In genomic region chr5:139397959-139398753, GRCm38 (mm10) we compare ENCODE assay signal across 8 mouse cellular contexts. TPM values are rescaled to one million over a fixed set of nuclear protein-coding genes. Genes with fewer than 3 reads are reported as not detected.
A peak's percentile ranks its signal among the peaks of the same experiment; 100 is the strongest.
DNase-seq lines count a peak whose midpoint lies in the region; ATAC-seq and TF ChIP-seq lines count a peak whose summit lies in the region.

No protein-coding gene starts in this region.

- TF ChIP-seq EP300 in heart, adult 2 months (IDR thresholded peaks at IDR 0.05; ENCODE audit: insufficient read depth, low read depth, low read length) = peak; percentile 99

- no peaks in the 10 kb centered on the region; the same call in 1 of the 2 replicates for H3K79me2 ChIP-seq in heart, adult 2 months (replicated peaks; ENCODE audit: control insufficient read depth, insufficient read depth, low read length)

- no peaks in the 10 kb centered on the region for H3K9me3 ChIP-seq in hindbrain, embryonic 10.5 days
- no peaks in the 10 kb centered on the region for H3K9me3 ChIP-seq in hindbrain, embryonic 12.5 days (replicated peaks)
- H3K9me3 ChIP-seq in embryonic facial prominence, embryonic 10.5 days = no peaks in the 10 kb centered on the region
- H3K9me3 ChIP-seq in limb, embryonic 13.5 days = no peaks in the 10 kb centered on the region
- no peaks in the 10 kb centered on the region for H3K9me3 ChIP-seq in midbrain, embryonic 16.5 days (replicated peaks; ENCODE audit: control insufficient read depth, low read length, poor library complexity, severe bottlenecking)

- DNase-seq in hindbrain, embryonic 10.5 days (ENCODE audit: low spot score) = peak; percentile 81
- DNase-seq in embryonic facial prominence, embryonic 10.5 days (ENCODE audit: low spot score) = peak; percentile 85
- DNase-seq in heart, adult 2 months = peak; percentile 94
- peak; percentile 98 for DNase-seq in kidney, adult 9 months
- DNase-seq in spleen, adult 2 months (ENCODE audit: low read depth in 1 of 2, low spot score in 2 of 2) = peak; percentile 82 to 84

- no peak overlapping the region for H3K27ac ChIP-seq in hindbrain, embryonic 10.5 days
- H3K27ac ChIP-seq in hindbrain, embryonic 12.5 days = no peak overlapping the region
- H3K27ac ChIP-seq in embryonic facial prominence, embryonic 10.5 days (replicated peaks) = no peak overlapping the region
- H3K27ac ChIP-seq in heart, adult 2 months = peak overlapping the region; percentile 40
- H3K27ac ChIP-seq in limb, embryonic 13.5 days = no peak overlapping the region
- H3K27ac ChIP-seq in midbrain, embryonic 16.5 days (ENCODE audit: low read length) = no peak overlapping the region
- H3K27ac ChIP-seq in spleen, adult 2 months (ENCODE audit: insufficient read depth, low read length) = 0 out of 2 replicates have a peak overlapping the region, but pooled peaks have one; percentile 0

- TF ChIP-seq POLR2A in heart, adult 2 months (IDR thresholded peaks at IDR 0.05; ENCODE audit: insufficient read depth, low read depth, low read length) = 0 out of 2 replicates have a peak, but pooled peaks have one; percentile 38
- no peak for TF ChIP-seq POLR2A in spleen, adult 2 months (IDR thresholded peaks at IDR 0.05; ENCODE audit: low read depth, low read length)

- intact Hi-C loops in heart, adult 2 months (cut with DNase I) = loop anchor here (1.0 kb wide), 1 partner anchor 34 kb away; no protein-coding TSS in a partner anchor

- peaks cover 16% of the 10 kb centered on the region; the same call in 1 of the 2 replicates for H3K4me1 ChIP-seq in hindbrain, embryonic 10.5 days (replicated peaks)
- 0 out of 2 replicates have a peak, but pooled peaks cover 3% of the 10 kb centered on the region for H3K4me1 ChIP-seq in hindbrain, embryonic 12.5 days
- peaks cover 11% of the 10 kb centered on the region for H3K4me1 ChIP-seq in embryonic facial prominence, embryonic 10.5 days
- H3K4me1 ChIP-seq in heart, adult 2 months (ENCODE audit: control insufficient read depth, insufficient read depth, low read length) = peaks cover 17% of the 10 kb centered on the region
- H3K4me1 ChIP-seq in limb, embryonic 13.5 days = peaks cover 19% of the 10 kb centered on the region
- H3K4me1 ChIP-seq in midbrain, embryonic 16.5 days (ENCODE audit: control insufficient read depth, insufficient read depth, low read length) = peaks cover 3% of the 10 kb centered on the region; the same call in 1 of the 2 replicates
- peaks cover 11% of the 10 kb centered on the region; the same call in 1 of the 2 replicates for H3K4me1 ChIP-seq in spleen, adult 2 months (ENCODE audit: control insufficient read depth, insufficient read depth, insufficient read length)

- no peaks in the 10 kb centered on the region for H3K36me3 ChIP-seq in hindbrain, embryonic 10.5 days
- no peaks in the 10 kb centered on the region for H3K36me3 ChIP-seq in hindbrain, embryonic 12.5 days
- 0 out of 2 replicates have a peak, but pooled peaks cover 3% of the 10 kb centered on the region for H3K36me3 ChIP-seq in embryonic facial prominence, embryonic 10.5 days (replicated peaks)
- no peaks in the 10 kb centered on the region for H3K36me3 ChIP-seq in heart, adult 2 months (ENCODE audit: control insufficient read depth, insufficient read depth, low read length)
- no peaks in the 10 kb centered on the region for H3K36me3 ChIP-seq in limb, embryonic 13.5 days
- H3K36me3 ChIP-seq in midbrain, embryonic 16.5 days (ENCODE audit: control insufficient read depth, insufficient read depth, low read length) = no peaks in the 10 kb centered on the region
- H3K36me3 ChIP-seq in spleen, adult 2 months (ENCODE audit: control insufficient read depth, insufficient read depth, low read length) = peaks cover 12% of the 10 kb centered on the region

- no peaks in the 10 kb centered on the region for H3K27me3 ChIP-seq in hindbrain, embryonic 10.5 days (ENCODE audit: insufficient read depth, poor library complexity, severe bottlenecking)
- no peaks in the 10 kb centered on the region for H3K27me3 ChIP-seq in hindbrain, embryonic 12.5 days
- no peaks in the 10 kb centered on the region for H3K27me3 ChIP-seq in embryonic facial prominence, embryonic 10.5 days (replicated peaks; ENCODE audit: low read depth, poor library complexity, severe bottlenecking)
- H3K27me3 ChIP-seq in heart, adult 2 months (ENCODE audit: control insufficient read depth, insufficient read depth, low read length) = no peaks in the 10 kb centered on the region
- H3K27me3 ChIP-seq in limb, embryonic 13.5 days = no peaks in the 10 kb centered on the region
- no peaks in the 10 kb centered on the region for H3K27me3 ChIP-seq in midbrain, embryonic 16.5 days (ENCODE audit: control insufficient read depth, insufficient read depth, low read depth, low read length)
- no peaks in the 10 kb centered on the region for H3K27me3 ChIP-seq in spleen, adult 2 months (ENCODE audit: control insufficient read depth, insufficient read depth, low read length)

- TF ChIP-seq CTCF in heart, adult 2 months (IDR thresholded peaks at IDR 0.05) = peak; percentile 96
- TF ChIP-seq CTCF in spleen, adult 2 months (IDR thresholded peaks at IDR 0.05; ENCODE audit: extremely low read depth, insufficient read depth, insufficient read length, insufficient replicate concordance) = peak; percentile 63; the same call in 1 of the 2 replicates

- H3K4me3 ChIP-seq in hindbrain, embryonic 10.5 days = no peak overlapping the region
- H3K4me3 ChIP-seq in hindbrain, embryonic 12.5 days = no peak overlapping the region
- no peak overlapping the region for H3K4me3 ChIP-seq in embryonic facial prominence, embryonic 10.5 days
- H3K4me3 ChIP-seq in heart, adult 2 months = no peak overlapping the region
- H3K4me3 ChIP-seq in limb, embryonic 13.5 days = no peak overlapping the region
- H3K4me3 ChIP-seq in midbrain, embryonic 16.5 days (ENCODE audit: low read depth, low read length) = no peak overlapping the region
- H3K4me3 ChIP-seq in spleen, adult 2 months (ENCODE audit: extremely low read depth, insufficient read depth, insufficient read length) = no peak overlapping the region

- 43% methylated on average over 5 of the region's 5 CpGs for WGBS in hindbrain, embryonic 10.5 days
- WGBS in hindbrain, embryonic 12.5 days = 43% methylated on average over 5 of the region's 5 CpGs
- 44% methylated on average over 5 of the region's 5 CpGs for WGBS in embryonic facial prominence, embryonic 10.5 days
- 8% methylated on average over 5 of the region's 5 CpGs for WGBS in heart, adult 2 months
- 37% methylated on average over 5 of the region's 5 CpGs for WGBS in limb, embryonic 13.5 days
- 44% methylated on average over 5 of the region's 5 CpGs for WGBS in midbrain, embryonic 16.5 days
- 31% methylated on average over 5 of the region's 5 CpGs for WGBS in spleen, adult 2 months

- no peak overlapping the region for H3K4me2 ChIP-seq in hindbrain, embryonic 12.5 days (replicated peaks)
- H3K4me2 ChIP-seq in limb, embryonic 13.5 days (replicated peaks) = no peak overlapping the region
- no peak overlapping the region for H3K4me2 ChIP-seq in midbrain, embryonic 16.5 days (ENCODE audit: low read length)

- H3K9ac ChIP-seq in hindbrain, embryonic 12.5 days = no peak overlapping the region
- H3K9ac ChIP-seq in heart, adult 2 months (ENCODE audit: low read depth, low read length) = peak overlapping the region; percentile 23; the same call in 1 of the 2 replicates
- H3K9ac ChIP-seq in limb, embryonic 13.5 days = no peak overlapping the region
- H3K9ac ChIP-seq in midbrain, embryonic 16.5 days (ENCODE audit: low read depth, low read length) = no peak overlapping the region

- ATAC-seq in hindbrain, embryonic 12.5 days (ENCODE audit: low FRiP score) = no peak
- peak; percentile 68 for ATAC-seq in limb, embryonic 13.5 days (ENCODE audit: low FRiP score, low read depth)
- ATAC-seq in midbrain, embryonic 16.5 days = peak; percentile 76

RNA-seq across cellular contexts. Expression of gene C130050O18Rik, which starts 6.9 kb away (rescaled TPM):
- 0.43 TPM in 1 of 2 replicates, not detected in the other for polyA plus RNA-seq in hindbrain, embryonic 10.5 days (2016; fragmentation: Nextera tagmentation; extraction: Ambion mirVana)
- 0.45 and 0.90 TPM in 2 replicates for polyA plus RNA-seq in hindbrain, embryonic 12.5 days (2016; fragmentation: Nextera tagmentation; extraction: Ambion mirVana)
- 0.16 and 0.26 TPM in 2 replicates for polyA plus RNA-seq in embryonic facial prominence, embryonic 10.5 days (2016; fragmentation: Nextera tagmentation; extraction: Ambion mirVana)
- total RNA-seq in heart, adult 2 months (2021) = 1 to 10 TPM in 1 of 2 experiments, under 1 TPM in 1; 0.68 to 1.1 TPM
- 0.98 and 1.1 TPM in 2 replicates for polyA plus RNA-seq in heart, adult 2 months (2012; rRNA removed)
- polyA plus RNA-seq in limb, embryonic 13.5 days (2015; fragmentation: Nextera tagmentation; extraction: Ambion mirVana) = 3.5 and 3.9 TPM in 2 replicates
- 0.14 and 0.39 TPM in 2 replicates for polyA plus RNA-seq in midbrain, embryonic 16.5 days (2015; fragmentation: Nextera tagmentation; extraction: Ambion mirVana)
- 8.1 and 11.9 TPM in 2 replicates for polyA plus RNA-seq in spleen, adult 2 months (2012; rRNA removed)

RNA-seq across cellular contexts. Expression of gene Gpr146, which starts 20.7 kb away (rescaled TPM):
- 2.0 and 2.8 TPM in 2 replicates for polyA plus RNA-seq in hindbrain, embryonic 10.5 days (2016; fragmentation: Nextera tagmentation; extraction: Ambion mirVana)
- polyA plus RNA-seq in hindbrain, embryonic 12.5 days (2016; fragmentation: Nextera tagmentation; extraction: Ambion mirVana) = 1.8 and 2.4 TPM in 2 replicates
- polyA plus RNA-seq in embryonic facial prominence, embryonic 10.5 days (2016; fragmentation: Nextera tagmentation; extraction: Ambion mirVana) = 1.7 and 2.5 TPM in 2 replicates
- 10 to 100 TPM; 42.9 to 56.6 TPM for total RNA-seq in heart, adult 2 months (2021)
- polyA plus RNA-seq in heart, adult 2 months (2012; rRNA removed) = 62.4 and 77.0 TPM in 2 replicates
- polyA plus RNA-seq in limb, embryonic 13.5 days (2015; fragmentation: Nextera tagmentation; extraction: Ambion mirVana) = 1.4 and 1.9 TPM in 2 replicates
- polyA plus RNA-seq in midbrain, embryonic 16.5 days (2015; fragmentation: Nextera tagmentation; extraction: Ambion mirVana) = 2.5 and 2.9 TPM in 2 replicates
- 32.2 and 36.3 TPM in 2 replicates for polyA plus RNA-seq in spleen, adult 2 months (2012; rRNA removed)

RNA-seq across cellular contexts. Expression of gene Gper1, which starts 24.8 kb away (rescaled TPM):
- polyA plus RNA-seq in hindbrain, embryonic 10.5 days (2016; fragmentation: Nextera tagmentation; extraction: Ambion mirVana) = 0.40 and 0.76 TPM in 2 replicates
- 5.0 TPM in 2 replicates for polyA plus RNA-seq in hindbrain, embryonic 12.5 days (2016; fragmentation: Nextera tagmentation; extraction: Ambion mirVana)
- polyA plus RNA-seq in embryonic facial prominence, embryonic 10.5 days (2016; fragmentation: Nextera tagmentation; extraction: Ambion mirVana) = 0.33 and 0.46 TPM in 2 replicates
- 1 to 10 TPM; 1.4 to 1.5 TPM for total RNA-seq in heart, adult 2 months (2021)
- polyA plus RNA-seq in heart, adult 2 months (2012; rRNA removed) = 2.0 and 4.9 TPM in 2 replicates
- 3.5 and 4.6 TPM in 2 replicates for polyA plus RNA-seq in limb, embryonic 13.5 days (2015; fragmentation: Nextera tagmentation; extraction: Ambion mirVana)
- polyA plus RNA-seq in midbrain, embryonic 16.5 days (2015; fragmentation: Nextera tagmentation; extraction: Ambion mirVana) = 9.4 TPM in 2 replicates
- polyA plus RNA-seq in spleen, adult 2 months (2012; rRNA removed) = 0.39 TPM in 2 replicates

RNA-seq across cellular contexts. Expression of gene Cyp2w1, which starts 45.7 kb away (rescaled TPM):
- polyA plus RNA-seq in hindbrain, embryonic 10.5 days (2016; fragmentation: Nextera tagmentation; extraction: Ambion mirVana) = not detected in 2 replicates
- polyA plus RNA-seq in hindbrain, embryonic 12.5 days (2016; fragmentation: Nextera tagmentation; extraction: Ambion mirVana) = 0.41 and 0.46 TPM in 2 replicates
- not detected in 2 replicates for polyA plus RNA-seq in embryonic facial prominence, embryonic 10.5 days (2016; fragmentation: Nextera tagmentation; extraction: Ambion mirVana)
- not detected for total RNA-seq in heart, adult 2 months (2021)
- not detected in 2 replicates for polyA plus RNA-seq in heart, adult 2 months (2012; rRNA removed)
- polyA plus RNA-seq in limb, embryonic 13.5 days (2015; fragmentation: Nextera tagmentation; extraction: Ambion mirVana) = 2.8 and 4.5 TPM in 2 replicates
- not detected in 2 replicates for polyA plus RNA-seq in midbrain, embryonic 16.5 days (2015; fragmentation: Nextera tagmentation; extraction: Ambion mirVana)
- polyA plus RNA-seq in spleen, adult 2 months (2012; rRNA removed) = not detected in 2 replicates

RNA-seq across cellular contexts. Expression of gene Cox19, which starts 46.9 kb away (rescaled TPM):
- polyA plus RNA-seq in hindbrain, embryonic 10.5 days (2016; fragmentation: Nextera tagmentation; extraction: Ambion mirVana) = 116 and 147 TPM in 2 replicates
- 107 and 117 TPM in 2 replicates for polyA plus RNA-seq in hindbrain, embryonic 12.5 days (2016; fragmentation: Nextera tagmentation; extraction: Ambion mirVana)
- polyA plus RNA-seq in embryonic facial prominence, embryonic 10.5 days (2016; fragmentation: Nextera tagmentation; extraction: Ambion mirVana) = 116 and 122 TPM in 2 replicates
- 10 to 100 TPM; 82.8 to 94.8 TPM for total RNA-seq in heart, adult 2 months (2021)
- polyA plus RNA-seq in heart, adult 2 months (2012; rRNA removed) = 110 and 112 TPM in 2 replicates
- 98.3 and 109 TPM in 2 replicates for polyA plus RNA-seq in limb, embryonic 13.5 days (2015; fragmentation: Nextera tagmentation; extraction: Ambion mirVana)
- polyA plus RNA-seq in midbrain, embryonic 16.5 days (2015; fragmentation: Nextera tagmentation; extraction: Ambion mirVana) = 102 and 105 TPM in 2 replicates
- polyA plus RNA-seq in spleen, adult 2 months (2012; rRNA removed) = 27.2 and 36.2 TPM in 2 replicates

Comparison
In these comparisons a context has a peak if more than half of its experiments do, and no peak if none do; other contexts are left out.
1. H3K27ac ChIP-seq: peak in heart, adult 2 months (single experiment) and spleen, adult 2 months (single experiment); none in hindbrain, embryonic 10.5 days (single experiment), hindbrain, embryonic 12.5 days (single experiment), embryonic facial prominence, embryonic 10.5 days (single experiment), limb, embryonic 13.5 days (single experiment) and midbrain, embryonic 16.5 days (single experiment).
2. Peak in every context shown above with its lines, with median percentiles within 50 percentile points of each other: DNase-seq.